Mouse (Mus musculus) stomach, embryonic 14.5 days (tissue): ENCODE results near the gene 9130213A22Rik. TPM values are rescaled to one million over a fixed set of nuclear protein-coding genes. Genes with fewer than 3 reads are reported as not detected.

Source experiments
- ATAC-seq: fragments of 200-750 bp; cut with Nextera tagmentation; 2 replicates; pipeline ENCODE4 v1.8.0; 2017; ENCODE audit warnings: low read depth, moderate TSS enrichment; ENCODE audit not compliant: insufficient number of reproducible peaks, insufficient read depth, low FRiP score
- H3K27ac ChIP-seq: fragments of 300-500 bp; sonication (generic); 2 replicates; pipeline ENCODE4 v1.5.1; 2014; ENCODE audit warnings: mild to moderate bottlenecking, low read length, moderate library complexity, mixed read lengths
- H3K27me3 ChIP-seq: fragments of 300-500 bp; sonication (generic); 2 replicates; pipeline ENCODE4 v1.6.1; 2014; ENCODE audit warnings: low read length, control low read depth, mixed read lengths; ENCODE audit not compliant: control insufficient read depth, insufficient read depth
- H3K36me3 ChIP-seq: fragments of 300-500 bp; sonication (generic); 2 replicates; pipeline ENCODE4 v1.6.1; 2014; ENCODE audit warnings: mild to moderate bottlenecking, control low read depth, low read length, moderate library complexity, mixed read lengths; ENCODE audit not compliant: control insufficient read depth, insufficient read depth
- H3K4me1 ChIP-seq: fragments of 300-500 bp; sonication (generic); 2 replicates; pipeline ENCODE4 v1.6.1; 2014; ENCODE audit warnings: low read length, control low read depth, mixed read lengths; ENCODE audit not compliant: control insufficient read depth, insufficient read depth
- H3K4me2 ChIP-seq: fragments of 300-500 bp; sonication (generic); replicated peaks from 2 replicates; pipeline ENCODE4 v1.6.1; 2014; ENCODE audit warnings: low read depth, low read length, control low read depth
- H3K4me3 ChIP-seq: fragments of 300-500 bp; sonication (generic); 2 replicates; pipeline ENCODE4 v1.5.1; 2014; ENCODE audit warnings: low read depth, low read length, control low read depth
- H3K9ac ChIP-seq: fragments of 300-500 bp; sonication (generic); replicated peaks from 2 replicates; pipeline ENCODE4 v1.6.1; 2014; ENCODE audit warnings: low read depth, mild to moderate bottlenecking, control low read depth, low read length, moderate library complexity, mixed read lengths
- H3K9me3 ChIP-seq: fragments of 300-500 bp; sonication (generic); 2 replicates; pipeline ENCODE4 v1.6.1; 2016; ENCODE audit warnings: low read depth, low read length, control low read depth; ENCODE audit not compliant: control insufficient read depth
- WGBS: fragments of 180-500 bp; shearing (Covaris S2); extraction: QIAGEN DNeasy Blood & Tissue Kit; methylation state at CpG from one replicate; pipeline ENCODE4 v1.1.7; 2014; 5-methylcytosine and 5-hydroxymethylcytosine counted together
- polyA plus RNA-seq: library from polyadenylated mRNA; unstranded; fragments of >200 nt; fragmentation: Nextera tagmentation; extraction: Ambion mirVana; gene quantifications from 2 replicates; pipeline ENCODE4 v1.2.1, GENCODE M21; 2014

The 9130213A22Rik gene
- polyA plus RNA-seq, 1 experiment from 2014 or later = 0.36 TPM

GRCm38 (mm10) chr11:69106842-69107241, 15.5 kb downstream of the 9130213A22Rik start:
- Histone ChIP-seq H3K36me3 (peaks cover 68% of the 10 kb centered on the region), H3K4me3 (no peak overlapping the region), H3K4me1 (no peaks in the 10 kb centered on the region), H3K9ac (no peak overlapping the region), H3K9me3 (no peaks in the 10 kb centered on the region), H3K27ac (no peak overlapping the region), H3K27me3 (no peaks in the 10 kb centered on the region), H3K4me2 (no peak overlapping the region)
- 81% methylated on average over 11 of the region's 11 CpGs for WGBS
- ATAC-seq = no peak

- peaks cover 72% of the 10 kb centered on the region for H3K36me3 ChIP-seq
- WGBS = 92% methylated on average over 11 of the region's 11 CpGs
Observed at GRCm38 (mm10) chr11:69106299-69106698, 16.1 kb downstream of the 9130213A22Rik start.

GRCm38 (mm10) chr11:69105796-69106195, 16.6 kb downstream of the 9130213A22Rik start:
- peaks cover 77% of the 10 kb centered on the region for H3K36me3 ChIP-seq
- no peak for ATAC-seq

More at GRCm38 (mm10) chr11:69106299-69106698, 16.1 kb downstream of the 9130213A22Rik start:
- H3K4me1 ChIP-seq = no peaks in the 10 kb centered on the region
- no peak overlapping the region for H3K27ac ChIP-seq
- H3K4me2 ChIP-seq = no peak overlapping the region
- no peaks in the 10 kb centered on the region for H3K9me3 ChIP-seq
- no peak overlapping the region for H3K9ac ChIP-seq
- H3K4me3 ChIP-seq = no peak overlapping the region
- H3K27me3 ChIP-seq = no peaks in the 10 kb centered on the region
- no peak for ATAC-seq

GRCm38 (mm10) chr11:69105227-69105626, 17.2 kb downstream of the 9130213A22Rik start:
- ATAC-seq = no peak
- 81% methylated on average over 6 of the region's 6 CpGs for WGBS
- Histone ChIP-seq H3K9me3 (no peaks in the 10 kb centered on the region), H3K36me3 (peaks cover 79% of the 10 kb centered on the region), H3K4me3 (no peak overlapping the region), H3K27me3 (no peaks in the 10 kb centered on the region), H3K4me1 (0 out of 2 replicates have a peak, but pooled peaks cover 5% of the 10 kb centered on the region), H3K4me2 (no peak overlapping the region), H3K27ac (no peak overlapping the region), H3K9ac (no peak overlapping the region)

More at GRCm38 (mm10) chr11:69105796-69106195, 16.6 kb downstream of the 9130213A22Rik start:
- H3K27me3 ChIP-seq = no peaks in the 10 kb centered on the region
- H3K9me3 ChIP-seq = no peaks in the 10 kb centered on the region
- H3K9ac ChIP-seq = no peak overlapping the region
- 85% methylated on average over 2 of the region's 2 CpGs for WGBS
- no peak overlapping the region for H3K27ac ChIP-seq
- no peak overlapping the region for H3K4me3 ChIP-seq
- H3K4me1 ChIP-seq = no peaks in the 10 kb centered on the region
- H3K4me2 ChIP-seq = no peak overlapping the region

GRCm38 (mm10) chr11:69104487-69104886, 17.9 kb downstream of the 9130213A22Rik start:
- Histone ChIP-seq H3K9me3 (no peaks in the 10 kb centered on the region), H3K4me3 (no peak overlapping the region), H3K4me2 (no peak overlapping the region), H3K9ac (no peak overlapping the region), H3K36me3 (peaks cover 77% of the 10 kb centered on the region), H3K27ac (no peak overlapping the region), H3K4me1 (peaks cover 6% of the 10 kb centered on the region; the same call in 1 of the 2 replicates), H3K27me3 (no peaks in the 10 kb centered on the region)
- ATAC-seq = no peak
- WGBS = 88% methylated on average over 14 of the region's 14 CpGs

GRCm38 (mm10) chr11:69103531-69104435, 18.6 kb downstream of the 9130213A22Rik start:
- H3K36me3 ChIP-seq = peaks cover 70% of the 10 kb centered on the region
- H3K27ac ChIP-seq = no peak overlapping the region
- no peak overlapping the region for H3K4me2 ChIP-seq
- no peaks in the 10 kb centered on the region for H3K27me3 ChIP-seq
- H3K9ac ChIP-seq = no peak overlapping the region
- H3K4me3 ChIP-seq = no peak overlapping the region
- no peaks in the 10 kb centered on the region for H3K9me3 ChIP-seq
- peaks cover 10% of the 10 kb centered on the region; the same call in 1 of the 2 replicates for H3K4me1 ChIP-seq
- no peak for ATAC-seq
- WGBS = 91% methylated on average over 15 of the region's 15 CpGs

GRCm38 (mm10) chr11:69103121-69103520, 19.3 kb downstream of the 9130213A22Rik start:
- no peaks in the 10 kb centered on the region for H3K27me3 ChIP-seq
- WGBS = 94% methylated on average over 14 of the region's 14 CpGs
- peaks cover 64% of the 10 kb centered on the region for H3K36me3 ChIP-seq
- peaks cover 15% of the 10 kb centered on the region for H3K4me1 ChIP-seq
- H3K9ac ChIP-seq = no peak overlapping the region
- H3K4me3 ChIP-seq = no peak overlapping the region
- no peak overlapping the region for H3K27ac ChIP-seq
- ATAC-seq = no peak
- H3K4me2 ChIP-seq = no peak overlapping the region
- H3K9me3 ChIP-seq = no peaks in the 10 kb centered on the region

GRCm38 (mm10) chr11:69102403-69102725, 20.0 kb downstream of the 9130213A22Rik start:
- no peak for ATAC-seq
- 95% methylated on average over 7 of the region's 7 CpGs for WGBS
- peaks cover 59% of the 10 kb centered on the region for H3K36me3 ChIP-seq
- H3K27ac ChIP-seq = no peak overlapping the region
- H3K4me2 ChIP-seq = no peak overlapping the region
- H3K4me3 ChIP-seq = no peak overlapping the region
- no peak overlapping the region for H3K9ac ChIP-seq
- peaks cover 23% of the 10 kb centered on the region for H3K4me1 ChIP-seq
- H3K9me3 ChIP-seq = no peaks in the 10 kb centered on the region
- no peaks in the 10 kb centered on the region for H3K27me3 ChIP-seq
